Mouse (Mus musculus) cerebellum, adult 2 months (tissue): Measurements from ENCODE around the gene Frmd8.

Source experiments
- CTCF ChIP-seq: fragments of 200-500 bp; IDR thresholded peaks from 2 replicates; pipeline ENCODE4 v1.5.1; 2011; ENCODE audit warnings: low read depth, mild to moderate bottlenecking, control low read depth, low read length, moderate library complexity, borderline replicate concordance; ENCODE audit not compliant: insufficient read depth
- POLR2A ChIP-seq: fragments of 200-500 bp; IDR thresholded peaks from 2 replicates; pipeline ENCODE4 v1.6.1; 2011; ENCODE audit warnings: low read length, control low read depth, borderline replicate concordance; ENCODE audit not compliant: insufficient read depth

- no peak for TF ChIP-seq POLR2A
- no peak for TF ChIP-seq CTCF
These were observed 73.6 kb downstream of the Frmd8 start for GRCm38 (mm10) chr19:5801432-5801964.
